Mouse (Mus musculus) CH12.LX (cell line): ENCODE results near the gene Cdh13. TPM values are rescaled to one million over a fixed set of nuclear protein-coding genes. Genes with fewer than 3 reads are reported as not detected.

Experiments used
- DNase-seq: peaks from one replicate; pipeline ENCODE4 v3.0.0-alpha.2; 2013; ENCODE audit errors: extremely low read depth
- H3K27ac ChIP-seq: 2 replicates; pipeline ENCODE4 v1.5.1; 2012; ENCODE audit warnings: low read depth, mild to moderate bottlenecking, control low read depth, moderate library complexity; ENCODE audit not compliant: insufficient read depth
- H3K27me3 ChIP-seq: replicated peaks from 2 replicates; pipeline ENCODE3; 2012; ENCODE audit warnings: inconsistent platforms
- H3K36me3 ChIP-seq, 2 experiments: replicated peaks in 1 of 2; 2 replicates each; pipeline versions ENCODE3 to v1.6.1; 2012; ENCODE audit warnings: inconsistent platforms in 1 of 2, low read length in 1 of 2, mild to moderate bottlenecking in 1 of 2, mixed read lengths in 1 of 2, moderate library complexity in 1 of 2; ENCODE audit not compliant: control insufficient read depth in 1 of 2, insufficient read depth in 1 of 2
- H3K4me1 ChIP-seq, 2 experiments: 2 replicates each; pipeline ENCODE4 v1.6.1; 2012; ENCODE audit warnings: inconsistent platforms in 1 of 2, moderate library complexity in 1 of 2; ENCODE audit not compliant: insufficient read depth in 2 of 2, control insufficient read depth in 1 of 2
- H3K4me2 ChIP-seq: 2 replicates; pipeline ENCODE4 v1.6.1; 2012; ENCODE audit warnings: low read depth, mild to moderate bottlenecking, control low read depth; ENCODE audit not compliant: poor library complexity, insufficient read depth, severe bottlenecking
- H3K4me3 ChIP-seq, 3 experiments: fragments of 150-350 bp in 1 of 3; sonication (generic) in 1 of 3; replicated peaks in 1 of 3; 2 replicates each; pipeline versions ENCODE3 to v1.5.1; 2011 to 2012; ENCODE audit warnings: low read depth in 2 of 3, low read length in 2 of 3, mild to moderate bottlenecking in 2 of 3, moderate library complexity in 2 of 3, control low read depth in 1 of 3, improper control_type of control experiment in 1 of 3, inconsistent platforms in 1 of 3, mixed read lengths in 1 of 3; ENCODE audit not compliant: poor library complexity in 1 of 3
- H3K79me2 ChIP-seq: replicated peaks from 2 replicates; pipeline ENCODE4 v1.6.1; 2012; ENCODE audit warnings: mild to moderate bottlenecking, moderate library complexity; ENCODE audit not compliant: control insufficient read depth, poor library complexity, insufficient read depth, severe bottlenecking; ENCODE audit errors: extremely low read depth
- H3K9ac ChIP-seq: 2 replicates; pipeline ENCODE4 v1.6.1; 2012; ENCODE audit warnings: low read depth, mild to moderate bottlenecking, control low read depth, moderate library complexity; ENCODE audit not compliant: insufficient read depth
- H3K9me3 ChIP-seq: replicated peaks from 2 replicates; pipeline ENCODE3; 2012; ENCODE audit warnings: low read length, inconsistent platforms, mixed read lengths
- BHLHE40 ChIP-seq: IDR thresholded peaks from 2 replicates; pipeline ENCODE4 v1.6.1; 2011; ENCODE audit warnings: mild to moderate bottlenecking, low read depth, low read length, improper control_type of control experiment
- CHD2 ChIP-seq: IDR thresholded peaks from 2 replicates; pipeline ENCODE4 v1.6.1; 2011; ENCODE audit warnings: low read length, improper control_type of control experiment
- CTCF ChIP-seq, 2 experiments: IDR thresholded peaks in 1 of 2; conservative IDR thresholded peaks in 1 of 2; 2 replicates each; pipeline ENCODE4 v1.5.1; 2011 to 2012; ENCODE audit warnings: low read depth in 2 of 2, low read length in 2 of 2, improper control_type of control experiment in 1 of 2, inconsistent platforms in 1 of 2, mild to moderate bottlenecking in 1 of 2, moderate library complexity in 1 of 2
- EP300 ChIP-seq: IDR thresholded peaks from 2 replicates; pipeline ENCODE4 v1.6.1; 2011; ENCODE audit warnings: low read length, improper control_type of control experiment
- ETS1 ChIP-seq: conservative IDR thresholded peaks from 2 replicates; pipeline ENCODE4 v1.6.1; 2012; ENCODE audit warnings: low read depth, mild to moderate bottlenecking, inconsistent platforms, low read length, improper control_type of control experiment, moderate library complexity
- HCFC1 ChIP-seq: IDR thresholded peaks from 2 replicates; pipeline ENCODE4 v1.6.1; 2012; ENCODE audit warnings: low read depth, mild to moderate bottlenecking, inconsistent platforms, low read length, improper control_type of control experiment
- JUND ChIP-seq: conservative IDR thresholded peaks from 2 replicates; pipeline ENCODE4 v1.6.1; 2011; ENCODE audit warnings: low read depth, low read length, improper control_type of control experiment
- KAT2A ChIP-seq: IDR thresholded peaks from 2 replicates; pipeline ENCODE4 v1.6.1; 2012; ENCODE audit warnings: low read length, improper control_type of control experiment, inconsistent platforms; ENCODE audit not compliant: insufficient replicate concordance
- MAFK ChIP-seq: IDR thresholded peaks from 2 replicates; pipeline ENCODE4 v1.6.1; 2011; ENCODE audit warnings: low read length, improper control_type of control experiment; ENCODE audit not compliant: insufficient replicate concordance
- MAZ ChIP-seq: IDR thresholded peaks from 2 replicates; pipeline ENCODE4 v1.6.1; 2012; ENCODE audit warnings: low read depth, mild to moderate bottlenecking, inconsistent platforms, low read length, improper control_type of control experiment, moderate library complexity
- MEF2A ChIP-seq: IDR thresholded peaks from 2 replicates; pipeline ENCODE4 v1.6.1; 2014; ENCODE audit warnings: low read depth, mild to moderate bottlenecking, inconsistent platforms, low read length, improper control_type of control experiment, borderline replicate concordance
- MYC ChIP-seq: IDR thresholded peaks from 2 replicates; pipeline ENCODE4 v1.6.1; 2011; ENCODE audit warnings: low read depth, mild to moderate bottlenecking, improper control_type of control experiment, low read length
- NELFE ChIP-seq: IDR thresholded peaks from 2 replicates; pipeline ENCODE4 v1.6.1; 2011; ENCODE audit warnings: low read depth, low read length, improper control_type of control experiment
- NRF1 ChIP-seq: IDR thresholded peaks from 2 replicates; pipeline ENCODE4 v1.6.1; 2014; ENCODE audit warnings: low read depth, mild to moderate bottlenecking, inconsistent platforms, low read length, improper control_type of control experiment, moderate library complexity
- PAX5 ChIP-seq: IDR thresholded peaks from 2 replicates; pipeline ENCODE4 v1.6.1; 2012; ENCODE audit warnings: low read length, inconsistent platforms, mixed read lengths
- POLR2A ChIP-seq: IDR thresholded peaks from 2 replicates; pipeline ENCODE4 v1.6.1; 2011; ENCODE audit warnings: low read depth, mild to moderate bottlenecking, improper control_type of control experiment, low read length
- POLR2AphosphoS2 ChIP-seq: IDR thresholded peaks from 2 replicates; pipeline ENCODE4 v1.6.1; 2011; ENCODE audit warnings: low read depth, low read length, improper control_type of control experiment
- RAD21 ChIP-seq: IDR thresholded peaks from 2 replicates; pipeline ENCODE4 v1.6.1; 2011; ENCODE audit warnings: low read depth, mild to moderate bottlenecking, low read length, improper control_type of control experiment, moderate library complexity
- SIN3A ChIP-seq: IDR thresholded peaks from 2 replicates; pipeline ENCODE4 v1.6.1; 2012; ENCODE audit warnings: low read length, improper control_type of control experiment, inconsistent platforms
- TBP ChIP-seq: conservative IDR thresholded peaks from 2 replicates; pipeline ENCODE4 v1.6.1; 2011; ENCODE audit warnings: low read depth, low read length, improper control_type of control experiment
- TCF12 ChIP-seq: IDR thresholded peaks from 2 replicates; pipeline ENCODE4 v1.6.1; 2014; ENCODE audit warnings: low read depth, mild to moderate bottlenecking, inconsistent platforms, low read length, improper control_type of control experiment
- UBTF ChIP-seq: IDR thresholded peaks from 2 replicates; pipeline ENCODE4 v1.6.1; 2012; ENCODE audit warnings: low read depth, mild to moderate bottlenecking, inconsistent platforms, low read length, improper control_type of control experiment, moderate library complexity
- USF1 ChIP-seq: IDR thresholded peaks from 2 replicates; pipeline ENCODE4 v1.6.1; 2014; ENCODE audit warnings: low read depth, mild to moderate bottlenecking, inconsistent platforms, low read length, improper control_type of control experiment
- ZC3H11A ChIP-seq: IDR thresholded peaks from 2 replicates; pipeline ENCODE4 v1.6.1; 2012; ENCODE audit warnings: low read depth, mild to moderate bottlenecking, inconsistent platforms, low read length, improper control_type of control experiment
- ZKSCAN1 ChIP-seq: IDR thresholded peaks from 2 replicates; pipeline ENCODE4 v1.6.1; 2012; ENCODE audit warnings: low read depth, inconsistent platforms, low read length, improper control_type of control experiment, borderline replicate concordance
- ZMIZ1 ChIP-seq: IDR thresholded peaks from 2 replicates; pipeline ENCODE4 v1.6.1; 2012; ENCODE audit warnings: low read depth, mild to moderate bottlenecking, inconsistent platforms, low read length, improper control_type of control experiment
- ZNF384 ChIP-seq: IDR thresholded peaks from 2 replicates; pipeline ENCODE4 v1.6.1; 2012; ENCODE audit warnings: low read depth, low read length, improper control_type of control experiment, inconsistent platforms
- dilution Hi-C: fragments of 300-500 bp; cut with MboI; formaldehyde crosslinking; loops from 2 replicates; pipeline ENCODE4 v1.14.3; 2020; ENCODE audit warnings: low sequenced_read_pairs; ENCODE audit not compliant: extremely low pct_unique_long_range_greater_than_20kb, extremely low pct_ligation_motif_present
- in situ Hi-C: fragments of 300-500 bp; cut with MboI; formaldehyde crosslinking; loops from 3 replicates; pipeline ENCODE4 v1.14.3; 2019; ENCODE audit warnings: low sequenced_read_pairs, low pct_ligation_motif_present, low pct_unique_long_range_greater_than_20kb, mixed read lengths
- polyA plus RNA-seq: library from polyadenylated mRNA; unstranded; fragments of >175 nt; gene quantifications from 2 replicates; pipeline ENCODE4 v1.2.1, GENCODE M21; 2012; ENCODE audit warnings: low read depth; ENCODE audit not compliant: insufficient read length
- total RNA-seq, 2 experiments: library from RNA; depleted of rRNA; stranded (reverse); fragments of 300-350 nt in 1 of 2; fragments of >200 nt in 1 of 2; gene quantifications; 2 replicates each; pipeline ENCODE4 v1.2.3; 2012 to 2014

Gene Cdh13
- total and polyA plus RNA-seq, 3 experiments: not detected

- TF ChIP-seq MEF2A: no peak
Observed at GRCm38 (mm10) chr8:118676233-118676632, 392.7 kb downstream of the Cdh13 start (continued).

- Histone ChIP-seq H3K79me2 (no peaks in the 10 kb centered on the region), H3K27ac (no peak overlapping the region), H3K4me3 (no peak overlapping the region), H3K4me2 (no peak overlapping the region), H3K36me3 (no peaks in the 10 kb centered on the region), H3K4me1 (no peaks in the 10 kb centered on the region), H3K27me3 (no peaks in the 10 kb centered on the region), H3K9me3 (peaks cover 93% of the 10 kb centered on the region), H3K9ac (no peak overlapping the region)
- DNase-seq: no peak
- no peak for TF ChIP-seq MAZ
- TF ChIP-seq CHD2: no peak
- no peak for TF ChIP-seq KAT2A
- TF ChIP-seq ZNF384: no peak
- TF ChIP-seq BHLHE40: no peak
- TF ChIP-seq TBP: no peak
- TF ChIP-seq ZMIZ1: no peak
- TF ChIP-seq NRF1: no peak
- no peak for TF ChIP-seq ETS1
- TF ChIP-seq USF1: no peak
- no peak for TF ChIP-seq ZKSCAN1
- no peak for TF ChIP-seq PAX5
- TF ChIP-seq MYC: no peak
- TF ChIP-seq POLR2A: no peak
- TF ChIP-seq POLR2AphosphoS2: no peak
- TF ChIP-seq MAFK: no peak
- TF ChIP-seq UBTF: no peak
- TF ChIP-seq TCF12: no peak
- no peak for TF ChIP-seq NELFE
- dilution Hi-C loops (no loop called here), in situ Hi-C loops (no loop called here)
Observed at GRCm38 (mm10) chr8:118679347-118679746, 395.8 kb downstream of the Cdh13 start.

- Histone ChIP-seq H3K36me3 (no peaks in the 10 kb centered on the region), H3K4me3 (no peak overlapping the region), H3K9ac (no peak overlapping the region), H3K27ac (no peak overlapping the region), H3K4me2 (no peak overlapping the region), H3K79me2 (no peaks in the 10 kb centered on the region), H3K4me1 (no peaks in the 10 kb centered on the region), H3K9me3 (peaks cover 93% of the 10 kb centered on the region), H3K27me3 (no peaks in the 10 kb centered on the region)
- in situ Hi-C loops: no loop called here
- no peak for TF ChIP-seq PAX5
- TF ChIP-seq CTCF (conservative IDR thresholded peaks at IDR 0.05 in 1 of 2, IDR thresholded peaks at IDR 0.05 in 1 of 2; ENCODE audit: low read depth in 2 of 2, low read length in 2 of 2): no peak
- no peak for TF ChIP-seq ZKSCAN1
- no peak for TF ChIP-seq SIN3A
- TF ChIP-seq UBTF: no peak
- no peak for TF ChIP-seq EP300
- TF ChIP-seq ZMIZ1: no peak
- TF ChIP-seq CHD2: no peak
- TF ChIP-seq RAD21: no peak
- TF ChIP-seq POLR2AphosphoS2: no peak
- TF ChIP-seq ZC3H11A: no peak
- no peak for TF ChIP-seq HCFC1
- TF ChIP-seq MAZ: no peak
- no peak for TF ChIP-seq USF1
- no peak for TF ChIP-seq KAT2A
- TF ChIP-seq MAFK: no peak
- no peak for TF ChIP-seq ZNF384
- no peak for TF ChIP-seq JUND
- dilution Hi-C loops: no loop called here
- DNase-seq: no peak
Observed at GRCm38 (mm10) chr8:118683386-118683785, 399.9 kb downstream of the Cdh13 start.
